Mouse (Mus musculus): ENCODE measurements at regions not wholly inside any gene's neighbourhood (a gene's known extent, or its start where the extent isn't known, plus 50 kb on each side); places are given as distances from the start of the nearest gene placed in this dataset.

DNA sequence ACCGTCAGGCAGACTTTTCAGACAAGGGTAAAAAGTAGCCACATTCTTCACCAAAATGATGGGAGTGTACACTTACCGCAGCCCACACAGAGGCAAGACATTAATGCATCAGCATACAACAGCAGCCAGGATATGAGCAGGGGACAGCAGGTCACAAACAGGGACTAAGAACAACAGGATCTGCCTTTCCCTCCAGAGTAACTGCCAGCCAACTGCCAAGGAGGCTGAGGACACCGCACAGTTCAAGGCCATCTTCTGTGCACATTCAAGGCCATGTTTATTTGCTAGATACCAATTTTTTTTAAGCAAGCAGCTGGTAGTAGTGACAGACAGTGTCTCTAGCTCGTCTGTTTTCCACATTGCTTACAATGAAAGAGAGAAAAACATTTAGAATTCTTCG is 130.6 kb downstream of the Gipc2 start:
- TF ChIP-seq CTCF (IDR thresholded peaks at IDR 0.05; ENCODE audit: extremely low read depth, insufficient read depth, low read length) (no peak), POLR2A (IDR thresholded peaks at IDR 0.05; ENCODE audit: extremely low read depth, insufficient read depth, low read length) (no peak)

All from cortical plate, adult 2 months (tissue).